Mouse (Mus musculus): ENCODE measurements around the gene Clrn2.

Gene Clrn2

GRCm38 (mm10) chr5:45496930-45497550 is 43.5 kb downstream of the Clrn2 start:
- in situ Hi-C loops (cut with MboI, MseI), result no loop called here

GRCm38 (mm10) chr5:45497564-45497963 is 44.0 kb downstream of the Clrn2 start:
- in situ Hi-C loops (cut with MboI, MseI), result no loop called here

GRCm38 (mm10) chr5:45510071-45510470 is 56.5 kb downstream of the Clrn2 start:
- in situ Hi-C loops (cut with MboI, MseI), result no loop called here

- in situ Hi-C loops (cut with MboI, MseI), result no loop called here
These were observed 59.4 kb downstream of the Clrn2 start for GRCm38 (mm10) chr5:45512908-45513307.

- in situ Hi-C loops (cut with MboI, MseI), result no loop called here
These were observed 60.0 kb downstream of the Clrn2 start for GRCm38 (mm10) chr5:45513511-45513910.

Data from regulatory T cell (primary cell).